Mouse (Mus musculus): ENCODE measurements at regions not wholly inside any gene's neighbourhood (a gene's known extent, or its start where the extent isn't known, plus 50 kb on each side); places are given as distances from the start of the nearest gene placed in this dataset.

DNA sequence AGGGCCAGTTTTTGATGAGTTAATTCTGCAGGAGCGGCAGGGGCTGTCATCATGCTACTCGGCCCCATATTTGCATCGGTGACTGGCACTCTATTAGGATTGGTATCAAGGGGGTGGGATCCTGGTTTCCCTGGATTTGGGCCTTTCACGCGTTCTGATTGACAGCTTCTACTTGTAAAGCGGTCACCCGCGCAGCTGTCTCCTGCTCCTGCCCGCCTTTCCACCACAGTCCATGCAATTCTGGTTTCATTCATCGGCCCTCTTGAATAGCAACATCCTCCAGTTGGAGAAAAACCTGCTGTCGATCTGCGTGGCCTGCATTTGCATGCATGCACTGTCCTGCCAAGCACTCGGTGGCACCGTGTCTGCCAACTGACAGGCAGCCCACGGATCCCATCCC is 236.6 kb downstream of the Nr2f2 start:
- TF ChIP-seq CTCF (IDR thresholded peaks at IDR 0.05; ENCODE audit: extremely low read depth, insufficient read depth, low read length) (no peak), POLR2A (IDR thresholded peaks at IDR 0.05; ENCODE audit: extremely low read depth, insufficient read depth, low read length) (no peak)

All from cortical plate, adult 2 months (tissue).